Mouse (Mus musculus): ENCODE measurements around the gene Pepd. TPM values are rescaled to one million over a fixed set of nuclear protein-coding genes. Genes with fewer than 3 reads are reported as not detected.

The Pepd gene
- polyA plus RNA-seq (2015; fragmentation: Nextera tagmentation; extraction: Ambion mirVana) = 150 and 172 TPM in 2 replicates

GRCm38 (mm10) chr7:34911919-34912897 lies at the start of gene Pepd:
Gene Pepd (plus strand): TSS chr7:34912379.
- Histone ChIP-seq H3K27me3 (ENCODE audit: insufficient read depth, low read length) (no peaks in the 10 kb centered on the region), H3K9ac (ENCODE audit: low read depth, low read length) (peak within 1 kb of the TSS; percentile 84), H3K9me3 (replicated peaks; ENCODE audit: low read length) (no peaks in the 10 kb centered on the region), H3K4me2 (ENCODE audit: low read length) (peak within 1 kb of the TSS; percentile 95), H3K4me3 (replicated peaks; ENCODE audit: low read depth, low read length) (peak within 1 kb of the TSS; percentile 93), H3K27ac (peak within 1 kb of the TSS; percentile 42; the same call in 1 of the 2 replicates), H3K36me3 (ENCODE audit: insufficient read depth, low read length) (no peaks in the 10 kb centered on the region), H3K4me1 (replicated peaks; ENCODE audit: insufficient read depth, low read length) (0 out of 2 replicates have a peak, but pooled peaks cover 9% of the 10 kb centered on the region)
- WGBS = 6% methylated on average over 44 of the region's 44 CpGs
- no peak for TF ChIP-seq CTCF (IDR thresholded peaks at IDR 0.05; ENCODE audit: low read depth)
- peak; percentile 96 for DNase-seq (ENCODE audit: low spot score)
- peak; percentile 91 for ATAC-seq (replicated peaks; ENCODE audit: low FRiP score, low read depth)

GRCm38 (mm10) chr7:34867289-34867688 lies 44.9 kb upstream of the Pepd start:
- no peak overlapping the region for H3K4me2 ChIP-seq (ENCODE audit: low read length)
- TF ChIP-seq CTCF (IDR thresholded peaks at IDR 0.05; ENCODE audit: low read depth) = no peak
- 35% methylated on average over 6 of the region's 6 CpGs for WGBS
- no peak overlapping the region for H3K27ac ChIP-seq
- no peak overlapping the region for H3K9ac ChIP-seq (ENCODE audit: low read depth, low read length)
- DNase-seq (ENCODE audit: low spot score) (no peak), ATAC-seq (replicated peaks; ENCODE audit: low FRiP score, low read depth) (no peak)
- H3K4me1 ChIP-seq (replicated peaks; ENCODE audit: insufficient read depth, low read length) = no peaks in the 10 kb centered on the region
- no peak overlapping the region for H3K4me3 ChIP-seq (replicated peaks; ENCODE audit: low read depth, low read length)
- no peaks in the 10 kb centered on the region for H3K36me3 ChIP-seq (ENCODE audit: insufficient read depth, low read length)
- H3K9me3 ChIP-seq (replicated peaks; ENCODE audit: low read length) = no peaks in the 10 kb centered on the region
- H3K27me3 ChIP-seq (ENCODE audit: insufficient read depth, low read length) = no peaks in the 10 kb centered on the region

- Histone ChIP-seq H3K4me3 (replicated peaks; ENCODE audit: low read depth, low read length) (no peak overlapping the region), H3K27me3 (ENCODE audit: insufficient read depth, low read length) (no peaks in the 10 kb centered on the region), H3K36me3 (ENCODE audit: insufficient read depth, low read length) (no peaks in the 10 kb centered on the region), H3K4me2 (ENCODE audit: low read length) (no peak overlapping the region), H3K9me3 (replicated peaks; ENCODE audit: low read length) (no peaks in the 10 kb centered on the region), H3K9ac (ENCODE audit: low read depth, low read length) (no peak overlapping the region), H3K4me1 (replicated peaks; ENCODE audit: insufficient read depth, low read length) (no peaks in the 10 kb centered on the region), H3K27ac (no peak overlapping the region)
- WGBS = 79% methylated on average over 13 of the region's 13 CpGs
- TF ChIP-seq CTCF (IDR thresholded peaks at IDR 0.05; ENCODE audit: low read depth) = no peak
- DNase-seq (ENCODE audit: low spot score) = no peak
- ATAC-seq (replicated peaks; ENCODE audit: low FRiP score, low read depth) = no peak
These were observed 42.5 kb upstream of the Pepd start for GRCm38 (mm10) chr7:34869693-34870092.

GRCm38 (mm10) chr7:34876787-34877186 lies 35.4 kb upstream of the Pepd start:
- H3K27ac ChIP-seq = no peak overlapping the region
- no peaks in the 10 kb centered on the region for H3K9me3 ChIP-seq (replicated peaks; ENCODE audit: low read length)
- no peak overlapping the region for H3K4me2 ChIP-seq (ENCODE audit: low read length)
- H3K4me3 ChIP-seq (replicated peaks; ENCODE audit: low read depth, low read length) = no peak overlapping the region
- peak; percentile 43; the same call in 1 of the 2 replicates for TF ChIP-seq CTCF (IDR thresholded peaks at IDR 0.05; ENCODE audit: low read depth)
- WGBS = 66% methylated on average over 7 of the region's 7 CpGs
- H3K36me3 ChIP-seq (ENCODE audit: insufficient read depth, low read length) = no peaks in the 10 kb centered on the region
- no peak for ATAC-seq (replicated peaks; ENCODE audit: low FRiP score, low read depth)
- H3K9ac ChIP-seq (ENCODE audit: low read depth, low read length) = no peak overlapping the region
- H3K4me1 ChIP-seq (replicated peaks; ENCODE audit: insufficient read depth, low read length) = no peaks in the 10 kb centered on the region
- peak; percentile 12 for DNase-seq (ENCODE audit: low spot score)
- no peaks in the 10 kb centered on the region for H3K27me3 ChIP-seq (ENCODE audit: insufficient read depth, low read length)

- no peak overlapping the region for H3K4me3 ChIP-seq (replicated peaks; ENCODE audit: low read depth, low read length)
- TF ChIP-seq CTCF (IDR thresholded peaks at IDR 0.05; ENCODE audit: low read depth) = no peak
- H3K27ac ChIP-seq = no peak overlapping the region
- no peak overlapping the region for H3K9ac ChIP-seq (ENCODE audit: low read depth, low read length)
- DNase-seq (ENCODE audit: low spot score) = no peak
- ATAC-seq (replicated peaks; ENCODE audit: low FRiP score, low read depth) = no peak
- H3K36me3 ChIP-seq (ENCODE audit: insufficient read depth, low read length) = no peaks in the 10 kb centered on the region
- H3K9me3 ChIP-seq (replicated peaks; ENCODE audit: low read length) = no peaks in the 10 kb centered on the region
- H3K4me1 ChIP-seq (replicated peaks; ENCODE audit: insufficient read depth, low read length) = no peaks in the 10 kb centered on the region
- 72% methylated on average over 7 of the region's 7 CpGs for whole genome bisulfite sequencing
- H3K27me3 ChIP-seq (ENCODE audit: insufficient read depth, low read length) = no peaks in the 10 kb centered on the region
- H3K4me2 ChIP-seq (ENCODE audit: low read length) = no peak overlapping the region
These were observed 34.4 kb upstream of the Pepd start for GRCm38 (mm10) chr7:34877820-34878219.

- TF ChIP-seq CTCF (IDR thresholded peaks at IDR 0.05; ENCODE audit: low read depth) = no peak
- H3K4me3 ChIP-seq (replicated peaks; ENCODE audit: low read depth, low read length) = no peak overlapping the region
- H3K27me3 ChIP-seq (ENCODE audit: insufficient read depth, low read length) = no peaks in the 10 kb centered on the region
- WGBS = 87% methylated on average over 6 of the region's 6 CpGs
- H3K27ac ChIP-seq = no peak overlapping the region
- H3K36me3 ChIP-seq (ENCODE audit: insufficient read depth, low read length) = no peaks in the 10 kb centered on the region
- H3K9ac ChIP-seq (ENCODE audit: low read depth, low read length) = no peak overlapping the region
- no peak for DNase-seq (ENCODE audit: low spot score)
- no peak for ATAC-seq (replicated peaks; ENCODE audit: low FRiP score, low read depth)
- H3K4me2 ChIP-seq (ENCODE audit: low read length) = no peak overlapping the region
- H3K9me3 ChIP-seq (replicated peaks; ENCODE audit: low read length) = no peaks in the 10 kb centered on the region
- H3K4me1 ChIP-seq (replicated peaks; ENCODE audit: insufficient read depth, low read length) = no peaks in the 10 kb centered on the region
These were observed 23.7 kb upstream of the Pepd start for GRCm38 (mm10) chr7:34888441-34888840.
